Mouse (Mus musculus) stomach, embryonic 15.5 days (tissue): ENCODE measurements around the gene Ppp2r2d. TPM values are rescaled to one million over a fixed set of nuclear protein-coding genes. Genes with fewer than 3 reads are reported as not detected.

Experiments
- ATAC-seq: fragments of 200-750 bp; cut with Nextera tagmentation; 2 replicates; pipeline ENCODE4 v1.8.0; 2017; ENCODE audit warnings: low read depth, moderate number of reproducible peaks, moderate TSS enrichment; ENCODE audit not compliant: insufficient read depth, low FRiP score
- H3K27ac ChIP-seq: fragments of 300-500 bp; sonication (generic); 2 replicates; pipeline ENCODE4 v1.5.1; 2015; ENCODE audit warnings: mild to moderate bottlenecking, inconsistent platforms
- H3K27me3 ChIP-seq: fragments of 300-500 bp; sonication (generic); replicated peaks from 2 replicates; pipeline ENCODE4 v1.6.1; 2015; ENCODE audit warnings: inconsistent platforms
- H3K36me3 ChIP-seq: fragments of 300-500 bp; sonication (generic); 2 replicates; pipeline ENCODE4 v1.6.1; 2015; ENCODE audit warnings: inconsistent platforms
- H3K4me1 ChIP-seq: fragments of 300-500 bp; sonication (generic); 2 replicates; pipeline ENCODE4 v1.6.1; 2015; ENCODE audit warnings: inconsistent platforms
- H3K4me2 ChIP-seq: fragments of 300-500 bp; sonication (generic); 2 replicates; pipeline ENCODE4 v1.6.1; 2015; ENCODE audit warnings: mild to moderate bottlenecking, inconsistent platforms
- H3K4me3 ChIP-seq: fragments of 300-500 bp; sonication (generic); replicated peaks from 2 replicates; pipeline ENCODE4 v1.5.1; 2015; ENCODE audit warnings: inconsistent platforms
- H3K9ac ChIP-seq: fragments of 300-500 bp; sonication (generic); 2 replicates; pipeline ENCODE4 v1.6.1; 2015; ENCODE audit warnings: inconsistent platforms
- H3K9me3 ChIP-seq: fragments of 300-500 bp; sonication (generic); 2 replicates; pipeline ENCODE4 v1.6.1; 2016; ENCODE audit warnings: inconsistent platforms
- WGBS: fragments of 180-500 bp; shearing (Covaris S2); methylation state at CpG from one replicate; pipeline ENCODE4 v1.1.7; 2015; 5-methylcytosine and 5-hydroxymethylcytosine counted together
- polyA plus RNA-seq: library from polyadenylated mRNA; unstranded; fragments of >200 nt; fragmentation: Nextera tagmentation; extraction: Ambion mirVana; gene quantifications from 2 replicates; pipeline ENCODE4 v1.2.1, GENCODE M21; 2015

Gene Ppp2r2d
- polyA plus RNA-seq, 1 experiment from 2014 or later = 37.0 TPM

DNA sequence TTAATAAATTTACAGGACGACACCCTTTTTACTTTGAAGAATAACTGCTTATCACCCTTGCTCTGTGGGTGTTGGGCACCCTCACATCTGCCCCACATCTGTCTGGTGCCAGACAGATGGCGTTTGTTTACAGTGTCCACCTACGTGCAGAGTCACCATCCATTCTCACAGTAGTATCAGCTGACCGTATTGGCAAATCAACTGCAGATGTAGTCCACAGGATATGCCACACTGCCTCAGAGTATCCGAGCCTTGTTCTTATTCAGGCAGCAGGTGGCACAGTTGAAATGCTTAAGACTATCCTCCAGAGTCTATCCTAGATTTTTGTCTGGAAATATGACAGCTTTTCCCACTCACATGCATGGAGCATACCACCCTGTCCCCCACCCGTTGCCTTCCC, 21.4 kb downstream of the Ppp2r2d start:
- no peak for ATAC-seq
- 70% methylated on average over 6 of the region's 6 CpGs for WGBS
- H3K4me1 ChIP-seq = no peaks in the 10 kb centered on the region

DNA sequence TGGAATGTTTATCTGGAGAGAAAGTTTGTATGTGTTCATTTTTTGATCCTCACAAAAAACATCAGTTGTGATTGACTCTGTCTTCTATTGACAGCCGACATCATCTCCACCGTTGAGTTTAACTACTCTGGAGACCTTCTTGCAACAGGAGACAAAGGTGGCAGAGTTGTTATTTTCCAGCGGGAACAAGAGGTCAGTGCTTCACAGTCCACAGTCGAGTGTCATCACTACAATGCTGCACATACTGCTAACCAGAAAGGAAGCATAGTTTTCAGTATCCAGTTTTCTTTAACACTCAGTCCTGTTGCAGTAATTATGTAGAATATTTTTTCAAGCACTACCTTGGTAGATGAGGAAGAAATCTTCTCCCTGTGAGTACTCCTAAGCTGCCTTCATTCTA, 22.4 kb downstream of the Ppp2r2d start:
- Histone ChIP-seq H3K4me3 (no peak overlapping the region), H3K36me3 (peaks cover 11% of the 10 kb centered on the region), H3K9ac (no peak overlapping the region), H3K27me3 (no peaks in the 10 kb centered on the region), H3K27ac (no peak overlapping the region), H3K4me2 (no peak overlapping the region), H3K9me3 (no peaks in the 10 kb centered on the region), H3K4me1 (no peaks in the 10 kb centered on the region)
- 89% methylated on average over 4 of the region's 4 CpGs for WGBS
- ATAC-seq = no peak

More for the DNA sequence above, 21.4 kb downstream of the Ppp2r2d start:
- Histone ChIP-seq H3K9me3 (no peaks in the 10 kb centered on the region), H3K27me3 (no peaks in the 10 kb centered on the region), H3K9ac (no peak overlapping the region), H3K36me3 (peaks cover 8% of the 10 kb centered on the region; the same call in 1 of the 2 replicates), H3K4me2 (no peak overlapping the region), H3K4me3 (no peak overlapping the region), H3K27ac (no peak overlapping the region)

DNA sequence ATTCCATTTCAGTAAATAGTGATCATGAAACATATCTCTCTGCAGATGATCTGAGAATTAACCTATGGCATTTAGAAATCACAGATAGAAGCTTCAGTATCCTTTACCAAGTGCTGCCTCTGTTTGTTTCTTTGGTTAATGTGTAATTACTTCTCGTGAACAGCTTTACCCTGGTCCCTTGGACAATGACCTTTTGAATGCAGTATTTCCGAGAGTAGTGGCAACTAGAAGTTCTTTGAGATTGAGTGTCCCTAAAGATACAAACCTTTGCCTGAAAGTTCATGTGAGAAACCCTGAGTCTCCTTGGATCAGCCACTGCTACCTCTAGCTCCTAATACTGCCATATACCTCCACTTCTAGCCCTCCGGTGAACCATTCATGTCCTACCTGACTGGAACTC, 27.1 kb downstream of the Ppp2r2d start:
- no peak for ATAC-seq
- H3K27ac ChIP-seq = no peak overlapping the region
- H3K4me1 ChIP-seq = no peaks in the 10 kb centered on the region
- peaks cover 41% of the 10 kb centered on the region for H3K36me3 ChIP-seq
- H3K4me2 ChIP-seq = no peak overlapping the region
- no peaks in the 10 kb centered on the region for H3K9me3 ChIP-seq
- WGBS = 75% methylated on average over 3 of the region's 3 CpGs
- no peak overlapping the region for H3K4me3 ChIP-seq
- no peaks in the 10 kb centered on the region for H3K27me3 ChIP-seq
- no peak overlapping the region for H3K9ac ChIP-seq

DNA sequence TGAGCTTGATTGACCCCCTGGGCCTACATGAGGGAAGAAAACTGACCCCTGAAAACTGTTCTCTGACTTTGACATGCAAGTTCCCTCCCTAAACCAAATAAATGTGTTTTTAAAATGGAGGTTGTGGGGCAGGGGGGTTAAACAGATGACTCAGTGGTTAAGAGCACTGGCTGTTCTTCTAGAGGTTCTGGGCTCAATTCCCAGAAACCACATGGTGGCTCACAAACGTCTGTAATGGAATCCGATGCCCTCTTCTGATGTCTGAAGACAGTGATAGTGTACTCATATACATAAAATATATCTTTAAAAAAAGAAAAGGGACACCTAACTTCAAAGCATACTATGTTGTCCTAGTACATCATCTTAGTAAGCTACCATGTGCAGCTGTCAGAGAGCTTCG, 29.2 kb downstream of the Ppp2r2d start:
- Histone ChIP-seq H3K4me1 (no peaks in the 10 kb centered on the region), H3K4me2 (no peak overlapping the region), H3K27me3 (no peaks in the 10 kb centered on the region), H3K27ac (no peak overlapping the region), H3K4me3 (no peak overlapping the region), H3K9ac (no peak overlapping the region), H3K36me3 (peaks cover 53% of the 10 kb centered on the region), H3K9me3 (no peaks in the 10 kb centered on the region)
- no peak for ATAC-seq
- 70% methylated on average over 3 of the region's 3 CpGs for WGBS

DNA sequence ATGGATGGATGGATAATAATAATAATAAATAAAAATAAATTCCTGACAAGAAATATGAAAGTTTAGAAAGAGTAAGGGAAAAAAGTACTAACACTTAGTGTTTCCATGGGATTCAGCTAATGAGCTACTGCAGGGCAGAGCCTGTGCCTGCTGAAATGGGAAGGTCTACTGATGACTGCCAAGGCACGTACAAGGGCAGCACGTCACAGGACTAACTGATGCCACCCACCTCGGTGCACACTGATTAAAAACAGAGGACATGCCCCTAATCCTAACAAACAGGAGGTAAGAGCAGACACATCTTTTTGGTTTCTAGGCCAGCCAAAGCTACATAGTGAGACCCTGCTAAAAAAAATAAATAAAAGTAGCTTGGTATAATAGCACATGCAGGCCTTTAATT, 37.8 kb downstream of the Ppp2r2d start:
- no peak for ATAC-seq
- H3K9ac ChIP-seq = no peak overlapping the region
- peaks cover 18% of the 10 kb centered on the region; the same call in 1 of the 2 replicates for H3K36me3 ChIP-seq
- no peaks in the 10 kb centered on the region for H3K27me3 ChIP-seq
- H3K4me2 ChIP-seq = no peak overlapping the region
- H3K4me3 ChIP-seq = no peak overlapping the region
- H3K27ac ChIP-seq = no peak overlapping the region
- no peaks in the 10 kb centered on the region for H3K4me1 ChIP-seq
- no peaks in the 10 kb centered on the region for H3K9me3 ChIP-seq
- 90% methylated on average over 3 of the region's 3 CpGs for WGBS

DNA sequence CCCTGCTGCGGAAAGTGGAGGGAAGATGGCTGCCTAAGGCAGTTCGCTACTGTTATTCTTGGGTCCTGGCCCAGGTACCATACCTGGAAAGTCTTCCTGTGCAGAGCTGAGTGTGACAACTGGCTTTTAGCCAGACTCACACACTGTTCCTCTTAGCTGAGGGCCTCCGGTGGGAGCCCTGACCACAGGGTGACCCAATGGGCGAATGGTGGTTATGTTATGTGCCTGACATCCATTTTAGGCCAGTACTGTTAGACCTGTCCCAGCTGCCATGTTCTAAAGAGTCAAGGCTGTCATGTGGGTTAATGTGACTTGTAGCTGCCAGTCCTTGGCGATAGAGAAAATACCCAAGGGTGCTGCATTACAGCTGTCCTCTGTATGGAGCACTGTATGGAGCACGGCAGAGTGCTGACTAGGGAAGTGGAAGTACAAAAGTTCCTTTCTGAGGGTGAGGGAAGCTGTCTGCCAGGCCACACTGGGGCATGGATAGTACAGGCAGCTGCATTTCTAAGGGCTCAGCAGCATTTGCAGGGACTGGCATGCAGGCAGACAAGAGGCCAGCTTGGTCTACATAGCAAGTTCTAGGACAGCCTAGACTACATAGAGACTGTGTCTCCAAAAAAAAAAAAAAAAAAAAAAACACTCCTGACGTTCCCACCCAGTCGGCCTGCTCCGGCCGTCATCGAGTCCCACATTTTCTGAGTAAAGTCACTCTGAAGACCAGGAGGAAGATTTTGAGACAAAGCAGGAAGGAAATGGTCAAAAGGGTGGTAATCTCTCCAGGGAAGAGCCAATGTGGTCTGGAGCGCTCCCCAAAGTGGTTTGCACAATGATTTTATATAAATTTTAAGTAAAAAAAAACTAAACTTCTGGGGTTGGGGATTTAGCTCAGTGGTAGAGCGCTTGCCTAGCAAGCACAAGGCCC, 39.7 kb downstream of the Ppp2r2d start:
- no peaks in the 10 kb centered on the region for H3K9me3 ChIP-seq
- no peaks in the 10 kb centered on the region for H3K27me3 ChIP-seq
- H3K9ac ChIP-seq = no peak overlapping the region
- H3K27ac ChIP-seq = no peak overlapping the region
- no peak for ATAC-seq
- H3K4me2 ChIP-seq = no peak overlapping the region
- H3K4me3 ChIP-seq = no peak overlapping the region
- 87% methylated on average over 13 of the region's 13 CpGs for WGBS
- H3K4me1 ChIP-seq = no peaks in the 10 kb centered on the region
- 0 out of 2 replicates have a peak, but pooled peaks cover 3% of the 10 kb centered on the region for H3K36me3 ChIP-seq

DNA sequence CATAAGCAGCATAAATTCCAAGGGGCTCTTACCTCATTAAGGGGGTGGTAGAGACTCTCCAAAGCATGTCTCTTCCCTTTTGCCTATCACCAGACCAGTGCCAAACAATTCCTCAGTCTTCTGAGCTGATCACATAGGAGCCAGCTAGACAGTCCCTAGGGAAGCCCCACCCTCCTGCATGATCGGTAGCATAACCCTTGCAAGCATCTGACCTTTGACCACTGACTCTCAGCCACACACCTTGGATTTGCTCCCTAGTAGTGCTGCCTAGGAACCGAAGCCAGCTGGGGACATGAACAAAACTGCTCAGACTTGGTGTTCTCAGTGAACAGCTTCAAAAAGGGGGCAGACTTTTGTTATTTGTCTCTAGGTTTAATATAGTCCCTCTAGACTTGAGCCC, 52.2 kb downstream of the Ppp2r2d start:
- Histone ChIP-seq H3K4me1 (no peaks in the 10 kb centered on the region), H3K4me2 (no peak overlapping the region), H3K27me3 (no peaks in the 10 kb centered on the region), H3K27ac (no peak overlapping the region), H3K36me3 (peaks cover 8% of the 10 kb centered on the region; the same call in 1 of the 2 replicates), H3K4me3 (no peak overlapping the region), H3K9me3 (no peaks in the 10 kb centered on the region), H3K9ac (no peak overlapping the region)
- 57% methylated on average over 2 of the region's 2 CpGs for WGBS
- ATAC-seq = no peak

DNA sequence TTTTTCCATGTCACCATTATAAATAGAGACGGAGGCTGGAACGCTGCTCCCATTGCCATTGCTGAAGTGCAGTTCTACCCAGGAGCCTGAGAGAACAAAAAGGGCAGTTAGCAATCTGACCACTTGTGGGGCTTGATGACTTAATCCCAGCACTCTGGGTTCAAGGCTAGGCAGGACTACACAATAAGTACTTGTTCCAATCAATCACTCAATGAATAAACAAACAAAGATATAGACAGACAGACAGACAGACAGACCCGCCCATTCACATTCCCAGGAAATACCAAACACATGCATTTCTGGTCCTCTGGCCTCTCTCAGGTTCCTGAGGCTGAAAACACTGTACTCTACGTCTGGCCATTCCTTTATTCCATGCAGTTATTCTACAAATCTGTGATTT, 52.9 kb downstream of the Ppp2r2d start:
- H3K4me3 ChIP-seq = no peak overlapping the region
- no peak for ATAC-seq
- WGBS = 80% methylated on average over 4 of the region's 4 CpGs

DNA sequence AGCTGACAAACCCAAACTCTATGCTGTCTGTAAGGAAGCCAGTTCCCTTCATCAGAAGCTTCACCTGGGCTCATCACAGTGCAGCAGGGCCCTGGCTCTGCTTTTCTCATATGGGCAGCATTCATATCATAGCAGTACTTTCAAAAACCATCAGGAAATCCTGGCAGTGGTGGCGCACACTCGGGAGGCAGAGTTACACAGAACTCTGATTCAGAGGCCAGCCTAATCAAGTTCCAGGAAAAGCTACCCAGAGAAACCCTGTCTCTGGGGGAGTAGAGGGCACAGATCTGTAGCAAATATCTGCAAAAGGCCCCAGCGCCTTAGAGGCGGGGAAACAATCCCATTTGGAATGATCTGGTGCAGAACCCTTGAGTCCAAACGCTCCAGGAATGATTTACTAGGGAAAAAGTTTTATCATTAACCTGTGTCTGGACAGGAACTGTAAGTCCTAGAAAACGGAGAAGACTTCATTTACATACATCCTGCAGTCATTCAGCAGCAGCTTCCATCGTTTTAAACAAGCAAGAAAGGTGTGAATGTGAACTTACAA, 58.1 kb downstream of the Ppp2r2d start:
- Histone ChIP-seq H3K27ac (no peak overlapping the region), H3K4me2 (no peak overlapping the region), H3K4me3 (no peak overlapping the region), H3K9ac (no peak overlapping the region), H3K4me1 (peaks cover 17% of the 10 kb centered on the region), H3K36me3 (no peaks in the 10 kb centered on the region), H3K27me3 (no peaks in the 10 kb centered on the region), H3K9me3 (no peaks in the 10 kb centered on the region)
- no peak for ATAC-seq
- 52% methylated on average over 7 of the region's 7 CpGs for WGBS

More for the DNA sequence above, 52.9 kb downstream of the Ppp2r2d start:
- Histone ChIP-seq H3K4me2 (no peak overlapping the region), H3K4me1 (no peaks in the 10 kb centered on the region), H3K9me3 (no peaks in the 10 kb centered on the region), H3K27me3 (no peaks in the 10 kb centered on the region), H3K27ac (no peak overlapping the region), H3K36me3 (peaks cover 4% of the 10 kb centered on the region; the same call in 1 of the 2 replicates), H3K9ac (no peak overlapping the region)

DNA sequence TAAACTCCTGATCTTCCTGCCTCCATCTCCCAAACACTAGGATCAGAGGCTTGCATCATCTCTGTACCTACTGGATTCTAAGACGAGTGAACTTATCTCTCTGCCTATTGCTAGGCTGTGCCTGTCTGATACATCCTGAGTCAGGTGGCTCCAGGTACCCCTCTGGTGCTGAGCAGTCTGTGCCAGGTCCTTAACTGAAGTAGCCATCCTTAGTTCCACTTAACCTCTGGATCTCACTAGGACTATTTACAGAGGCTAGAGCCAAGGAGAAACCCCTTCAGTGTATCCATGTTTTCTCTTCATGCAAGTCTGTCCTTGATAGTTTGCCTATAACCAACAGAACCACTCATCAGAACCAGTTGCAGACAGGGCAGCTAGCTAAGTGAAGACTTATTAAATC, 60.6 kb downstream of the Ppp2r2d start:
- H3K9ac ChIP-seq = no peak overlapping the region
- 75% methylated on average over 1 of the region's 1 CpGs for WGBS

DNA sequence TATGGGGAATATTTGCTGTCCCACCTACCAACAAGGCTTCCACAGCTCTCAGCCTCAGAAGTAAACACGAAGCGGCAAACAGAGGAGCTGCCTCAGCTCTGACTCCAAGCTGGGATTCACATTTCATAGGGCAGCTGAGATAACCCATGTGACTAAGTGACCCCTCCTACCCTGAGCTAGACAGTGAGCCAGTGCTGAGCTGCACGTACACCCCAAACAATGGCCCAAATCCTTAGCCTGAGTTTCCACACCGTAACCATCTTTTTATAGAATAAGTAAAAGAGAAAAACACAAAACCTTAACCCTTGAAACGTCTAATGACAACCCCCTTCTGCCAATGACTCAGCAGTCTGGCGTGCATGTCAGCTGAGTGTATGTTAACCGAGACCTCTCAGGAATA, 61.2 kb downstream of the Ppp2r2d start:
- no peaks in the 10 kb centered on the region for H3K27me3 ChIP-seq
- ATAC-seq = no peak
- peaks cover 23% of the 10 kb centered on the region for H3K4me1 ChIP-seq
- no peak overlapping the region for H3K9ac ChIP-seq
- WGBS = 10% methylated on average over 7 of the region's 7 CpGs
- peak overlapping the region; percentile 41 for H3K4me2 ChIP-seq
- 0 out of 2 replicates have a peak overlapping the region, but pooled peaks have one; percentile 17 for H3K27ac ChIP-seq
- H3K9me3 ChIP-seq = no peaks in the 10 kb centered on the region
- H3K4me3 ChIP-seq = peak overlapping the region; percentile 19; the same call in 1 of the 2 replicates
- no peaks in the 10 kb centered on the region for H3K36me3 ChIP-seq

More for the DNA sequence above, 60.6 kb downstream of the Ppp2r2d start:
- Histone ChIP-seq H3K27ac (no peak overlapping the region), H3K4me2 (peak overlapping the region; percentile 41; the same call in 1 of the 2 replicates), H3K9me3 (no peaks in the 10 kb centered on the region), H3K4me3 (no peak overlapping the region), H3K36me3 (no peaks in the 10 kb centered on the region), H3K4me1 (peaks cover 23% of the 10 kb centered on the region), H3K27me3 (no peaks in the 10 kb centered on the region)
- no peak for ATAC-seq

DNA sequence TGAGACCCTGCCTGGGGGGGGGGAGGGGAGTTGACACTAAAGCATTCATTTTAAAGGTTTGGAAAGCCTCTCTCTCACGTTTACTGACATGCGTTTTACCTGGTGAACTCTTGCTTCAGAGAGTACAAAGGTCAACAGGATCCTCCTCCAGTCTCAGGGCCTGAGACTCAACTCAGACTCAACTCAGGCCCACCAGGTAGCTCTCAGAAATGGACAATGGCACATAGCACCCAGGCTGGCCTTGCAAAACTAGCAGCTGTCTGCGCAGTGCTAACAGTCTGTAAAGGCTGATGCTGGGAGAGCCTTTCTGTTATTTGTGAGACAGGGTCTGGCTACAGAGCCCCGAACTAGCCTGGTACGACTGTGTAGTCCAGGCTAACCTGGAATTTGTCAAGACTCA, 62.1 kb downstream of the Ppp2r2d start:
- no peaks in the 10 kb centered on the region for H3K27me3 ChIP-seq
- no peaks in the 10 kb centered on the region for H3K36me3 ChIP-seq
- ATAC-seq = no peak
- peak overlapping the region; percentile 66 for H3K4me2 ChIP-seq
- WGBS = 66% methylated on average over 5 of the region's 5 CpGs
- no peaks in the 10 kb centered on the region for H3K9me3 ChIP-seq
- peak overlapping the region; percentile 11; the same call in 1 of the 2 replicates for H3K27ac ChIP-seq
- no peak overlapping the region for H3K9ac ChIP-seq
- H3K4me1 ChIP-seq = peaks cover 23% of the 10 kb centered on the region
- peak overlapping the region; percentile 74 for H3K4me3 ChIP-seq
